Mouse (Mus musculus): ENCODE measurements around the gene Actrt3.
"Not testable (repeated sequence)": the region's sequence is repeated elsewhere in the genome, so short reads cannot be mapped to it uniquely, and the experiment has no call there.

Gene Actrt3

DNA sequence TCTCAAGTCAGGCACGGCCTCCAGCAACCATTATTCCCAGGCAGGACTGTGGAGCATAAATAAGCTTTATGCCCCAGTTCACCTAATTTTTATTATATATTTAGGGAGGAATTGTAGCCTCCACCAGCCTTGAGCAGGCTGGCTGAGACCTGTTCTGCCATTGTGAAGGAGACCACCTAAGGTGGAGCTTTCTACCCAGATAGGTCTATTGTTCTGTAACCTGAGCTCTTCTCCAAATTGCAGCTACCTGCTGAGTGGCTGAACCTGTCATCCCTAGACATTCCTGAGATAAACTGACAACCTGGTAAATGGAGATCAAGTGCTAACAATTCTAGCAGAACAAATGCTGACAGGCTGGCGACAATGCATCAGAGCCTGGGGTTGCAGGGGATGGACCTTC lies 33.4 kb downstream of the Actrt3 start:
- DNase-seq: not testable (repeated sequence)

DNA sequence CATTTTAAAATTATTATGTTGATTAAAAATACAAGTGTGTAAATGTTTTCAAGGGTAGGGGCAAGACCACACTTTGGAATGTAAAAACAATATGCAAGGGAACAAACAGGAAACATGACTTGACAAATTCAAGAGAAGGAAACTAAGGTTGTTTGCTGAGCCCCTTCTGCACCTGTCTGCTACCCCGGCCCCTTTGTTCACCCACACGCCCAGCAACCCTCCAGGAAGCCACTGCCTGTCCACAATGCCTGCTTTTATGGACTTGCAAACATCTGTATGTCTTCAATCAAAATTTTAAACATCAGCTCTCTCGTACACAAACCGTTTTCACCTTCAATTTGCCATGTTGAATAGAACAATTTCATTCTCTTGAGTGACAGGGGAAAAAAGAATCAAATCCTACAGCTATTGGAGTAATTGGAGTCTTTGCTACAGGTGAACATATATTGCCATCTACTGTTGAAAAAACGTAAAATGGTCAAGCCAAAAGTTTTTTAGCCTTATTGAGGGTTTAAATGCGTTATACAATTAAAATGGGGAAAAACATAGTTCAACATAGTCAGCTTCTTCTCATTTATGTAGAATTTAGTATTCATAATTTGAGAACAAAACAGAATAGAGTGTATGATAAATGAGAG lies 38.9 kb downstream of the Actrt3 start:
- no peak for DNase-seq

DNA sequence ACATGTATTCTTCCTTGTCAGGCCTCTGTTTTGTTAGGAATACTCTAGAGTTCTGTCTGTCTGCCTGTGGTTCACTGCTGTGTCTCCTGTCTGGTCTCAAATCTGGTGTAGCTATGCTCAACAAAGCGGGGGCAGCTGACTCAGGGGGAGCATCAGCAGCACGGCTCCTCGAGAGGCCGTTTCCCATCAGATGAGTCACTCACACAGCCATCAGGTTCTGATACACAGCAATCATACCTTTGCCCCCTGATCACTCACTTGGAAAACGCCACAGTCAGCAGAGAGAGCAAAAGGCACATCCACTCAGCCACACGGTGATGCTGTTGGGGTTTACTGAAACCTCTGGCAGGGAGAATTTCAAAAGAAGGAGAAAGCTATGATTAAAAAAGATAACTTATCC lies 46.0 kb downstream of the Actrt3 start:
- DNase-seq: peak; percentile 31

DNA sequence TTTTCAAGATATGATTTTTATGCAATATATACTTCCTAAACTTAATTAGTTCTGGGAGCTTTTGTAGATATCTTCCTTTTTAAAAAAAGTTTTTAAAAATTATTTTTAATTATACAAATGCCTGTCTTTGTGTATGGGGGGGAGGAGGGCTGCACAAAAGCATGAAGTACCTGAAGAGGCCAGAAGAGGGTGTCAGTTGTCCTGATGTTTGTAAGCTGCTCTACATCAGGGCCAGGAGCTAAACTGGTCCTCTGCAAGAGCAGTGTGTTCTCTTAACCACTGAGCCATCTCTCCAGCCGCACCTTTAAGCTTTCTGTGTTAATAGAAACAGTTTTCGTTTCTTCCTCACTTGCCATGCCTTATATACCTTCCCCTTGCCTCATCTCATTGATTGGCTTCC lies 49.5 kb downstream of the Actrt3 start:
- DNase-seq: no peak

DNA sequence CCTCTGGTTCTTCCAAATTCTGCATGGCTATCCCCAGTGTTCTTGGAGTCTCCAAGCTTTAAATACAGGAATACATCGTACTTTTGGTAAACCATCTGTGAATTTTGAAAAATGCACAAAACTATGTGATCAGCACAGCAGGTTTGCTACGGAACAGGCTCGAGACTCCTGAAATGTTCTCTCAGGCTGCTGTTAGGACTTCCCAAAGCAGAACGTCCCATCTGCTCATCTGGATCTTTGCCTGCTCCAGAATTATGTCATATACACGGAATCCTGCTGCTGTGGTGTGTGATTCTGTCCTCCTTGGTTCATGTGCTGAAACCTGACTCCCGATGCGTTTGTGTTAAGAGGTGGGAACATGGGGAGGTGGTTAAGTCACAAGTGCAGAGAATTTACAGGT lies 50.8 kb downstream of the Actrt3 start:
- no peak for DNase-seq

DNA sequence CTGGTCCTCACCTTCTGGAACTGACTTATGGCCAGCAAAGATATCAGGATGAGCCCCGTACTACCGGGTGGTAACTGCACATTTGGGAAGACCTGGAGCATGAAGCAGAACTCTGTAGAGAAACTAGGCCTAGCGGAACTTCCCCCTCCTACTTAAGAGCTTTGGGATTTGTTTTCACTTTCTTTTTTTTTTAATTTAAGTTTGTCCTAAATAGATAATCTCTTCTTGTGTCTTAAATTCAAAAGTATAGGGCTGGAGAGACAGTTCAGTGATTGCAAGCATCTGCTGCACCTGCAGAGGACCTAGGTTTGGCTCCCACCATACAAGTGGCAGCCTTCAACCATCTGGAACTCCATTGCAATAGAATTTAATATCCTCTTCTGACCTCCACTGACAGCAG lies 51.8 kb downstream of the Actrt3 start, which contains the start of gene Mecom:
Mecom (minus strand) TSS at position 101 of the 400 bp plus-strand sequence.
- no peak for DNase-seq

Measured in kidney, postnatal 14 days (tissue).